Mouse (Mus musculus): ENCODE data around the gene Ube2cbp. TPM values are rescaled to one million over a fixed set of nuclear protein-coding genes. Genes with fewer than 3 reads are reported as not detected.

Gene Ube2cbp
- polyA plus RNA-seq, 1 experiment from 2014 or later, result 6.5 TPM

DNA sequence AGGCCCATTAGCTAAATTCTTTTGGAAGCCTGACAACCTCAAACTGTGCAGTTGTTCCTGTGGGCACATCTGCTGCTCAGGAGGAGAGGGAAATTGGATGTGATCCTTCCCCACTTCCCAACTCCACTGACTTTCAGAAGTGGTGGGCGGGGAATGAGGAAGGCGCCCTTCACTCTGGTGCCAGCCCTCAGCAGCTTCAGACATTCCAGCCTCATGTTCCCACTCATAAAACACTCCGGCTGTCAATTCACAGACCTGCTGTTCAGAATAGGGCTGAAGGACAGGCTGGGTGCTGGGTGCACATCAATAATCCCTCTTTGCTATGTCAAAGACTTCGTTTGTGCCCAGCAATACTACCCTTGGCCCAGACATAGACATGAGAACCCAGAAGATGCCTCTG, 136.5 kb downstream of the Ube2cbp start:
- H3K9me3 ChIP-seq (ENCODE audit: control insufficient read depth, low read length), result no peaks in the 10 kb centered on the region
- H3K27me3 ChIP-seq (ENCODE audit: control insufficient read depth, insufficient read depth, low read length), result no peaks in the 10 kb centered on the region
- H3K27ac ChIP-seq (ENCODE audit: low read depth, low read length), result no peak overlapping the region
- H3K4me2 ChIP-seq (ENCODE audit: low read depth, low read length, severe bottlenecking), result no peak overlapping the region
- no peaks in the 10 kb centered on the region for H3K36me3 ChIP-seq (ENCODE audit: control insufficient read depth, insufficient read depth, low read length)
- H3K4me1 ChIP-seq (replicated peaks; ENCODE audit: control insufficient read depth, insufficient read depth, low read length), result no peaks in the 10 kb centered on the region; the same call in none of the 2 replicates
- no peak for DNase-seq (ENCODE audit: low spot score)
- 67% methylated on average over 4 of the region's 4 CpGs for WGBS
- no peak for ATAC-seq (replicated peaks; ENCODE audit: low FRiP score)
- no peak overlapping the region for H3K4me3 ChIP-seq (ENCODE audit: low read depth, low read length)
- H3K9ac ChIP-seq (ENCODE audit: low read length), result no peak overlapping the region

DNA sequence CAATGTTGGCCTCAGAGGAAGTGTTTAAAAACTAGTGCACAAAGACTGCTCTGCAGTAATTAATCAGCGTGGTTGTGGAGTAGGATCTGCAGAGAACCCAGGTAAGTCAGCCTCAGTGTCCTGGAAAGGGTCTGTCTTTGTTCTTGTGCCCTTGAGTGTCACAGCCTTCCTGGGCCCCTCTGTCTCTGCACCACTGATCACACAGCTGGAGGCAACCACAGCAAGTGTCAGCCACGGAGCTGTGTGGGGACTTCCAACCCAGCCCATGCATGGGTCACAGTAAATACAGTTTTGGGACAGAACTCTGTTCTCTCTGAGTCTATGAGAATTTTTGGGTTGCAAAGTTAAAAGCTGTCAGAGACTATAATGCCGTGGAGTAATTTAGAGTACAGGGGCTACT, 137.4 kb downstream of the Ube2cbp start:
- ATAC-seq (replicated peaks; ENCODE audit: low FRiP score), result no peak
- H3K36me3 ChIP-seq (ENCODE audit: control insufficient read depth, insufficient read depth, low read length), result no peaks in the 10 kb centered on the region
- no peak overlapping the region for H3K4me2 ChIP-seq (ENCODE audit: low read depth, low read length, severe bottlenecking)
- H3K9me3 ChIP-seq (ENCODE audit: control insufficient read depth, low read length), result no peaks in the 10 kb centered on the region
- 59% methylated on average over 3 of the region's 3 CpGs for WGBS
- no peak for DNase-seq (ENCODE audit: low spot score)
- H3K27me3 ChIP-seq (ENCODE audit: control insufficient read depth, insufficient read depth, low read length), result no peaks in the 10 kb centered on the region
- no peak overlapping the region for H3K9ac ChIP-seq (ENCODE audit: low read length)
- H3K4me1 ChIP-seq (replicated peaks; ENCODE audit: control insufficient read depth, insufficient read depth, low read length), result no peaks in the 10 kb centered on the region; the same call in none of the 2 replicates
- no peak overlapping the region for H3K27ac ChIP-seq (ENCODE audit: low read depth, low read length)
- H3K4me3 ChIP-seq (ENCODE audit: low read depth, low read length), result no peak overlapping the region

- H3K36me3 ChIP-seq (ENCODE audit: control insufficient read depth, insufficient read depth, low read length), result no peaks in the 10 kb centered on the region
- H3K9ac ChIP-seq (ENCODE audit: low read length), result no peak overlapping the region
- no peak overlapping the region for H3K4me3 ChIP-seq (ENCODE audit: low read depth, low read length)
- H3K27me3 ChIP-seq (ENCODE audit: control insufficient read depth, insufficient read depth, low read length), result no peaks in the 10 kb centered on the region
- no peak overlapping the region for H3K4me2 ChIP-seq (ENCODE audit: low read depth, low read length, severe bottlenecking)
- H3K27ac ChIP-seq (ENCODE audit: low read depth, low read length), result no peak overlapping the region
- 87% methylated on average over 1 of the region's 1 CpGs for WGBS
- no peaks in the 10 kb centered on the region for H3K9me3 ChIP-seq (ENCODE audit: control insufficient read depth, low read length)
- ATAC-seq (replicated peaks; ENCODE audit: low FRiP score) (no peak), DNase-seq (ENCODE audit: low spot score) (no peak)
- no peaks in the 10 kb centered on the region; the same call in 1 of the 2 replicates for H3K4me1 ChIP-seq (replicated peaks; ENCODE audit: control insufficient read depth, insufficient read depth, low read length)
These were observed 140.0 kb downstream of the Ube2cbp start for GRCm38 (mm10) chr9:86324772-86325171.

DNA sequence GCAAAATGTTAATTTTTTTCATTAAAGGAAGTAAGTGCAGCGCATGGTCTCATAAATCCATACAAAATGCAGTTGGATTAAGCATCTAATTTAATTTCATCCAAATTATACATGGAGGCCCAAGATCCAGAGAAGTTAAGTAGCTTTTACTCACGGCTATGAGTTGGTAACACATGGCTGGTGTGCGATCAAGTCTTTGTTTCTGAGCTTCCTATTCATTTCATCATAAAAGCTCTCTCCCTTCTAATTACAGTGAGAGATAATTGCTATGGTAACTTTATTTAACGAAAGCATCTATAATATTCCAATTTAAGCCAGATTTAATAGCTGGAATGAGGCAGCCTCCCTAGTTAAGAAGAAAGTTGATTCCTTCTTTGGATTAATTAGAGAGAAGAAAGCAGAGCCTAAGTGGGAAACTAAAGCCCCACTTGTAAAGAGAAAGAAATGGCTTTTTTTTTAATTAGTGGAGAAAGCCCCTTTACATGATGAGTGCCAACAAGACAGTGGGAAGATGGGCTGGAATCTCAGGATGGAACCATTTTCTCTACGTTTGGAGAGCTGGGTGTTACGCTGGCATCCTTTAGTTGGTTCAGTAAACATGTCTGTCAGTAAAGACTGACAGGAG, 145.1 kb downstream of the Ube2cbp start:
- Histone ChIP-seq H3K27ac (ENCODE audit: low read depth, low read length) (no peak overlapping the region), H3K4me3 (ENCODE audit: low read depth, low read length) (no peak overlapping the region), H3K9ac (ENCODE audit: low read length) (no peak overlapping the region), H3K27me3 (ENCODE audit: control insufficient read depth, insufficient read depth, low read length) (no peaks in the 10 kb centered on the region), H3K9me3 (ENCODE audit: control insufficient read depth, low read length) (no peaks in the 10 kb centered on the region), H3K4me1 (replicated peaks; ENCODE audit: control insufficient read depth, insufficient read depth, low read length) (no peaks in the 10 kb centered on the region), H3K36me3 (ENCODE audit: control insufficient read depth, insufficient read depth, low read length) (no peaks in the 10 kb centered on the region), H3K4me2 (ENCODE audit: low read depth, low read length, severe bottlenecking) (no peak overlapping the region)
- DNase-seq (ENCODE audit: low spot score) (no peak), ATAC-seq (replicated peaks; ENCODE audit: low FRiP score) (peak; percentile 73)
- 42% methylated on average over 6 of the region's 6 CpGs for WGBS

DNA sequence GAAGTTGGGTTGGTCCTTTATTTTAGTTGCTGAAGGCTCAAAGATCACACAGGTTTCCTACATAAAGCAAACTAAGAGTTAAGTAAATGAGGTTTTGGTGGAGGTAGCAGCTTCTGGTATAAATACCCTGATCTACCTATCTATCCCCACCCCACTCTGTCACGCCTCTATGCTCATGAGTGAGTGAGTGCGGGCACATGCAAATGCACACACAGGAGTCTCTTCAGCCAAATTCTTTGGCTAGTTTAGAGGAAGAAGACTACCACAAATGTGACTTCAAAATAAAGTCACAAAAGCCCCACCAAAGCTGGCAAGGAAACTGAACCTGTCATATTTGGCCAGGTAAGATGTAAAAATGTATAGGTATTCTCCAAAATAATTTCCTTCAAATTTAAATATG, 149.1 kb downstream of the Ube2cbp start:
- Histone ChIP-seq H3K4me3 (ENCODE audit: low read depth, low read length) (no peak overlapping the region), H3K4me2 (ENCODE audit: low read depth, low read length, severe bottlenecking) (no peak overlapping the region), H3K36me3 (ENCODE audit: control insufficient read depth, insufficient read depth, low read length) (no peaks in the 10 kb centered on the region), H3K27ac (ENCODE audit: low read depth, low read length) (no peak overlapping the region), H3K9ac (ENCODE audit: low read length) (no peak overlapping the region), H3K27me3 (ENCODE audit: control insufficient read depth, insufficient read depth, low read length) (no peaks in the 10 kb centered on the region), H3K4me1 (replicated peaks; ENCODE audit: control insufficient read depth, insufficient read depth, low read length) (no peaks in the 10 kb centered on the region), H3K9me3 (ENCODE audit: control insufficient read depth, low read length) (no peaks in the 10 kb centered on the region; the same call in 1 of the 2 replicates)
- 98% methylated on average over 2 of the region's 2 CpGs for WGBS
- ATAC-seq (replicated peaks; ENCODE audit: low FRiP score) (no peak), DNase-seq (ENCODE audit: low spot score) (no peak)

GRCm38 (mm10) chr9:86308616-86309015, 156.1 kb downstream of the Ube2cbp start:
- H3K27me3 ChIP-seq (ENCODE audit: control insufficient read depth, insufficient read depth, low read length), result no peaks in the 10 kb centered on the region
- WGBS, result 50% methylated on average over 4 of the region's 4 CpGs

GRCm38 (mm10) chr9:86306556-86306955, 158.2 kb downstream of the Ube2cbp start:
- Histone ChIP-seq H3K4me1 (replicated peaks; ENCODE audit: control insufficient read depth, insufficient read depth, low read length) (no peaks in the 10 kb centered on the region), H3K36me3 (ENCODE audit: control insufficient read depth, insufficient read depth, low read length) (no peaks in the 10 kb centered on the region)

More at GRCm38 (mm10) chr9:86308616-86309015, 156.1 kb downstream of the Ube2cbp start:
- ATAC-seq (replicated peaks; ENCODE audit: low FRiP score) (no peak), DNase-seq (ENCODE audit: low spot score) (no peak)
- H3K9me3 ChIP-seq (ENCODE audit: control insufficient read depth, low read length), result no peaks in the 10 kb centered on the region; the same call in 1 of the 2 replicates
- H3K4me1 ChIP-seq (replicated peaks; ENCODE audit: control insufficient read depth, insufficient read depth, low read length), result no peaks in the 10 kb centered on the region
- no peak overlapping the region for H3K4me2 ChIP-seq (ENCODE audit: low read depth, low read length, severe bottlenecking)
- H3K36me3 ChIP-seq (ENCODE audit: control insufficient read depth, insufficient read depth, low read length), result no peaks in the 10 kb centered on the region
- no peak overlapping the region for H3K27ac ChIP-seq (ENCODE audit: low read depth, low read length)
- H3K9ac ChIP-seq (ENCODE audit: low read length), result no peak overlapping the region
- no peak overlapping the region for H3K4me3 ChIP-seq (ENCODE audit: low read depth, low read length)

GRCm38 (mm10) chr9:86301407-86301806, 163.3 kb downstream of the Ube2cbp start:
- WGBS, result 89% methylated on average over 6 of the region's 6 CpGs
- Histone ChIP-seq H3K4me1 (replicated peaks; ENCODE audit: control insufficient read depth, insufficient read depth, low read length) (0 out of 2 replicates have a peak, but pooled peaks cover 4% of the 10 kb centered on the region), H3K4me2 (ENCODE audit: low read depth, low read length, severe bottlenecking) (no peak overlapping the region), H3K4me3 (ENCODE audit: low read depth, low read length) (no peak overlapping the region), H3K27me3 (ENCODE audit: control insufficient read depth, insufficient read depth, low read length) (no peaks in the 10 kb centered on the region), H3K36me3 (ENCODE audit: control insufficient read depth, insufficient read depth, low read length) (no peaks in the 10 kb centered on the region), H3K9ac (ENCODE audit: low read length) (no peak overlapping the region), H3K9me3 (ENCODE audit: control insufficient read depth, low read length) (no peaks in the 10 kb centered on the region), H3K27ac (ENCODE audit: low read depth, low read length) (no peak overlapping the region)
- DNase-seq (ENCODE audit: low spot score) (no peak), ATAC-seq (replicated peaks; ENCODE audit: low FRiP score) (no peak)

More at GRCm38 (mm10) chr9:86306556-86306955, 158.2 kb downstream of the Ube2cbp start:
- no peak overlapping the region for H3K27ac ChIP-seq (ENCODE audit: low read depth, low read length)
- H3K9me3 ChIP-seq (ENCODE audit: control insufficient read depth, low read length), result no peaks in the 10 kb centered on the region
- H3K4me2 ChIP-seq (ENCODE audit: low read depth, low read length, severe bottlenecking), result no peak overlapping the region
- H3K4me3 ChIP-seq (ENCODE audit: low read depth, low read length), result no peak overlapping the region
- DNase-seq (ENCODE audit: low spot score) (no peak), ATAC-seq (replicated peaks; ENCODE audit: low FRiP score) (no peak)
- no peaks in the 10 kb centered on the region for H3K27me3 ChIP-seq (ENCODE audit: control insufficient read depth, insufficient read depth, low read length)
- H3K9ac ChIP-seq (ENCODE audit: low read length), result no peak overlapping the region
- WGBS, result 89% methylated on average over 2 of the region's 2 CpGs

DNA sequence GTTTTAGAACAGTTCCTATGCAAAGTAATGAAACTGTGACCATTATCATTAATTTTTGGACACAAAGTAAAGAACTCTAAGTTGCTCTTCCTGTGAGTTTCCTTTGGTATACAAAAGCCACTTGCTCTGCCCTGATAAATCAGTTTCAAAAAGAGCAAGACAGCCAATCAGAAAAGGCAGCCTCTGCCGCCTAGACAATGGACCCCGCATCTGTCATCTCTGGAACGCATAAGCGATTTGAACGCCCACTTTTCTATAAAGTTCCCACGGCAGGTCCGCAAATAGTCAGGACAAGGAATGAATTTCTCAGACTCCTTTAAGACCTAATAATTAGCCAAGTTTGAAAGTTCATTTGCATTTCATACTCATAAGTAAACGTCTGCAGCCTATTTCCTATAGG, 166.2 kb downstream of the Ube2cbp start:
- Histone ChIP-seq H3K9me3 (ENCODE audit: control insufficient read depth, low read length) (no peaks in the 10 kb centered on the region), H3K4me3 (ENCODE audit: low read depth, low read length) (no peak overlapping the region), H3K27me3 (ENCODE audit: control insufficient read depth, insufficient read depth, low read length) (no peaks in the 10 kb centered on the region), H3K9ac (ENCODE audit: low read length) (no peak overlapping the region), H3K4me1 (replicated peaks; ENCODE audit: control insufficient read depth, insufficient read depth, low read length) (0 out of 2 replicates have a peak, but pooled peaks cover 4% of the 10 kb centered on the region), H3K36me3 (ENCODE audit: control insufficient read depth, insufficient read depth, low read length) (no peaks in the 10 kb centered on the region), H3K4me2 (ENCODE audit: low read depth, low read length, severe bottlenecking) (no peak overlapping the region), H3K27ac (ENCODE audit: low read depth, low read length) (no peak overlapping the region)
- ATAC-seq (replicated peaks; ENCODE audit: low FRiP score) (no peak), DNase-seq (ENCODE audit: low spot score) (no peak)
- WGBS, result 51% methylated on average over 8 of the region's 8 CpGs

Measured in forebrain, embryonic 11.5 days (tissue).